Mouse (Mus musculus) liver, embryonic 14.5 days (tissue): ENCODE data around the gene Rtbdn.

Experiments used
- CTCF ChIP-seq: IDR thresholded peaks from 2 replicates; pipeline ENCODE4 v1.5.1; 2016; ENCODE audit warnings: antibody characterized with exemption, low read depth, control low read depth
- EP300 ChIP-seq: IDR thresholded peaks from 2 replicates; pipeline ENCODE4 v1.6.1; 2016; ENCODE audit warnings: antibody characterized with exemption, low read depth

DNA sequence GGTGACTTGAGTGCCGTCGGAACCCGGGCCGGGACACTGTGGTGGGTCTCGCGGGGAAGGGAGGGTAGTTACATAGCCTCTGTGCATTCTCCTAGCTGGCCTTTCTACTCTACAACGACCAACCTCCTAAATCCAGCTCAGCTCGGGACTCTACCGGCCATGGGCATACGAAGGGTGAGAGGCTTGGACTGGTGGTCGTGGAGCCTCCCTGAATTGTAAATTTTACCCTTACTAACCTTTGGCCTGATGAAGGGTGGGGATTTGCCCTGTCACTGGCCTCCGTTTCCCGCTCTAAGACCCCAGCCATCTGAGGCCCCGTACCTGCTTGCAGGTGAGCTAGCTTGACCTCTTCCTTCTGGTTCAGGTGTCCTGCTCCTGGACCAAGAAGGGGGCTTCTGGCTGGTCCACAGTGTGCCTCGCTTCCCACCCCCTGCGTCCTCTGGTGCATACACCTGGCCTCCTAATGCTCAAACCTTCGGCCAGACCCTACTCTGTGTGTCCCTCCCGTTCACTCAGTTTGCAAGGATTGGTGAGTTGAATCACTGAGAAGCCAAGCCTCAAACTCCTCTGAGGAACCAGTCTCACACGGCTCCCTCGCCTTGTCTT lies 37.5 kb upstream of the Rtbdn start:
- no peak for TF ChIP-seq CTCF
- TF ChIP-seq EP300: no peak
